Comparison of ENCODE assay signal across 8 mouse cellular contexts in genomic region chr3:58416726-58417437, GRCm38 (mm10). TPM values are rescaled to one million over a fixed set of nuclear protein-coding genes. Genes with fewer than 3 reads are reported as not detected.
A peak's percentile ranks its signal among the peaks of the same experiment; 100 is the strongest.
DNase-seq lines count a peak whose midpoint lies in the region; ATAC-seq and TF ChIP-seq lines count a peak whose summit lies in the region.

No protein-coding gene starts in this region.

- peak overlapping the region; percentile 100 for H3K27ac ChIP-seq in bone marrow, adult 2 months (ENCODE audit: control insufficient read depth, insufficient read depth, low read depth, low read length, poor library complexity)
- peak overlapping the region; percentile 99 to 100 for H3K27ac ChIP-seq in heart, embryonic 14.5 days (replicated peaks in 1 of 2; ENCODE audit: control insufficient read depth in 1 of 2, insufficient read depth in 1 of 2, low read depth in 2 of 2, low read length in 2 of 2)
- H3K27ac ChIP-seq in kidney, postnatal 0 days: peak overlapping the region; percentile 100
- peak overlapping the region; percentile 88 for H3K27ac ChIP-seq in liver, embryonic 14.5 days
- H3K27ac ChIP-seq in stomach, embryonic 15.5 days: peak overlapping the region; percentile 98

- H3K4me1 ChIP-seq in bone marrow, adult 2 months (ENCODE audit: control insufficient read depth, insufficient read depth, low read length): peaks cover 1% of the 10 kb centered on the region; the same call in 1 of the 2 replicates
- 0 out of 4 replicates have a peak, but pooled peaks cover 0 to 4% of the 10 kb centered on the region in 2 experiments for H3K4me1 ChIP-seq in heart, embryonic 14.5 days (ENCODE audit: control insufficient read depth in 2 of 2, insufficient read depth in 2 of 2, low read length in 2 of 2)
- H3K4me1 ChIP-seq in kidney, postnatal 0 days (replicated peaks; ENCODE audit: insufficient read depth, low read length): 0 out of 2 replicates have a peak, but pooled peaks cover 3% of the 10 kb centered on the region
- peaks cover 3 to 4% of the 10 kb centered on the region in 2 experiments; a peak in 3 of 4 replicates for H3K4me1 ChIP-seq in liver, embryonic 14.5 days (replicated peaks; ENCODE audit: control insufficient read depth in 2 of 2, insufficient read depth in 2 of 2, low read length in 1 of 2)
- H3K4me1 ChIP-seq in stomach, embryonic 15.5 days: no peaks in the 10 kb centered on the region

- no peak for TF ChIP-seq EP300 in liver, embryonic 14.5 days (IDR thresholded peaks at IDR 0.05; ENCODE audit: low read depth)

- peak overlapping the region; percentile 88 for H3K4me2 ChIP-seq in heart, embryonic 14.5 days (ENCODE audit: low read length)
- H3K4me2 ChIP-seq in kidney, postnatal 0 days (ENCODE audit: low read length): peak overlapping the region; percentile 88
- peak overlapping the region; percentile 83 for H3K4me2 ChIP-seq in liver, embryonic 14.5 days (ENCODE audit: low read depth)
- peak overlapping the region; percentile 91 for H3K4me2 ChIP-seq in stomach, embryonic 15.5 days

- H3K36me3 ChIP-seq in heart, embryonic 14.5 days (ENCODE audit: control insufficient read depth, insufficient read depth, low read length): peaks cover 12% of the 10 kb centered on the region
- H3K36me3 ChIP-seq in kidney, postnatal 0 days (ENCODE audit: insufficient read depth, low read length): no peaks in the 10 kb centered on the region
- H3K36me3 ChIP-seq in liver, embryonic 14.5 days (replicated peaks; ENCODE audit: control insufficient read depth, insufficient read depth, low read depth): no peaks in the 10 kb centered on the region
- H3K36me3 ChIP-seq in stomach, embryonic 15.5 days: no peaks in the 10 kb centered on the region

- TF ChIP-seq CTCF in bone marrow, adult 2 months (IDR thresholded peaks at IDR 0.05; ENCODE audit: control insufficient read depth, insufficient read depth, low read length): peak; percentile 9; the same call in 1 of the 2 replicates
- no peak for TF ChIP-seq CTCF in kidney, postnatal 0 days (IDR thresholded peaks at IDR 0.05; ENCODE audit: low read depth)
- no peak for TF ChIP-seq CTCF in liver, embryonic 14.5 days (IDR thresholded peaks at IDR 0.05; ENCODE audit: low read depth)

- WGBS in bone marrow, adult 2 months: under 1% methylated on average over 39 of the region's 39 CpGs
- WGBS in heart, embryonic 14.5 days: under 1% methylated on average over 39 of the region's 39 CpGs
- under 1% methylated on average over 39 of the region's 39 CpGs for WGBS in kidney, postnatal 0 days
- under 1% methylated on average over 39 of the region's 39 CpGs for WGBS in liver, embryonic 14.5 days (ENCODE audit: insufficient replicate concordance)
- under 1% methylated on average over 39 of the region's 39 CpGs for WGBS in stomach, embryonic 15.5 days

- peak; percentile 47 for DNase-seq in CD4-positive helper T cell, adult 2 months (ENCODE audit: low read depth, low spot score)
- peak; percentile 40 for DNase-seq in kidney, postnatal 0 days (ENCODE audit: low spot score)
- peak in 1 of 3 experiments; percentile 44 for DNase-seq in liver, embryonic 14.5 days (ENCODE audit: low read depth in 3 of 3, low spot score in 3 of 3)
- peak; percentile 79 for DNase-seq in neural tube, embryonic 10.5 days (ENCODE audit: extremely low spot score, low spot score)

- no peaks in the 10 kb centered on the region for H3K27me3 ChIP-seq in heart, embryonic 14.5 days (ENCODE audit: control insufficient read depth, insufficient read depth, low read length)
- no peaks in the 10 kb centered on the region for H3K27me3 ChIP-seq in kidney, postnatal 0 days (ENCODE audit: insufficient read depth, low read length)
- H3K27me3 ChIP-seq in liver, embryonic 14.5 days (ENCODE audit: control insufficient read depth, insufficient read depth, low read length): no peaks in the 10 kb centered on the region
- H3K27me3 ChIP-seq in stomach, embryonic 15.5 days (replicated peaks): no peaks in the 10 kb centered on the region

- peak overlapping the region; percentile 99 for H3K9ac ChIP-seq in heart, embryonic 14.5 days (ENCODE audit: low read length)
- H3K9ac ChIP-seq in kidney, postnatal 0 days (ENCODE audit: low read depth, low read length): peak overlapping the region; percentile 99
- peak overlapping the region; percentile 89 for H3K9ac ChIP-seq in liver, embryonic 14.5 days (replicated peaks)
- H3K9ac ChIP-seq in stomach, embryonic 15.5 days: peak overlapping the region; percentile 96

- H3K9me3 ChIP-seq in heart, embryonic 14.5 days (ENCODE audit: control insufficient read depth, low read length): no peaks in the 10 kb centered on the region
- no peaks in the 10 kb centered on the region for H3K9me3 ChIP-seq in kidney, postnatal 0 days (replicated peaks; ENCODE audit: low read length)
- H3K9me3 ChIP-seq in liver, embryonic 14.5 days (ENCODE audit: control insufficient read depth, low read length): no peaks in the 10 kb centered on the region
- no peaks in the 10 kb centered on the region for H3K9me3 ChIP-seq in stomach, embryonic 15.5 days

- H3K4me3 ChIP-seq in bone marrow, adult 2 months (replicated peaks; ENCODE audit: control insufficient read depth, low read depth, low read length): peak overlapping the region; percentile 93
- peak overlapping the region; percentile 58 to 76 for H3K4me3 ChIP-seq in heart, embryonic 14.5 days (ENCODE audit: control insufficient read depth in 1 of 2, insufficient read depth in 1 of 2, low read depth in 1 of 2, low read length in 2 of 2)
- peak overlapping the region; percentile 96 for H3K4me3 ChIP-seq in kidney, postnatal 0 days (replicated peaks; ENCODE audit: low read depth, low read length)
- peak overlapping the region; percentile 76 to 94 for H3K4me3 ChIP-seq in liver, embryonic 14.5 days (ENCODE audit: insufficient read depth in 1 of 2, low read depth in 2 of 2, low read length in 2 of 2)
- peak overlapping the region; percentile 86 for H3K4me3 ChIP-seq in stomach, embryonic 15.5 days (replicated peaks)

- ATAC-seq in erythroid progenitor cell, adult 5-6 weeks (replicated peaks; ENCODE audit: low FRiP score, poor library complexity, severe bottlenecking): peak; percentile 47
- peak; percentile 37 for ATAC-seq in heart, embryonic 14.5 days (ENCODE audit: insufficient number of reproducible peaks, insufficient read depth, low FRiP score, low read depth)
- ATAC-seq in kidney, postnatal 0 days (replicated peaks; ENCODE audit: low FRiP score, low read depth): peak; percentile 41
- ATAC-seq in liver, embryonic 14.5 days (ENCODE audit: insufficient read depth): peak; percentile 47
- peak; percentile 52 for ATAC-seq in stomach, embryonic 15.5 days (ENCODE audit: insufficient read depth, low FRiP score, low read depth)

- TF ChIP-seq POLR2A in bone marrow, adult 2 months (IDR thresholded peaks at IDR 0.05; ENCODE audit: borderline replicate concordance, control insufficient read depth, low read depth, low read length): no peak; the same call in 1 of the 2 replicates

RNA-seq across cellular contexts. Expression of gene Tsc22d2, which starts 2.4 kb away (rescaled TPM):
- 7.6 and 13.3 TPM in 2 replicates for polyA plus RNA-seq in bone marrow, adult 2 months (2011; ENCODE audit: insufficient read depth, insufficient read length, low replicate concordance, missing spikeins)
- 11.9 and 16.8 TPM in 2 replicates for total RNA-seq in erythroid progenitor cell, adult 5-6 weeks (2015; ENCODE audit: low replicate concordance)
- total RNA-seq in erythroid progenitor cell, adult 5-6 weeks (2017; ENCODE audit: low replicate concordance): 18.2 and 27.2 TPM in 2 replicates
- 20.9 and 25.3 TPM in 2 replicates for polyA plus RNA-seq in heart, embryonic 14.5 days (2014; fragmentation: Nextera tagmentation; extraction: Ambion mirVana)
- 14.5 and 17.1 TPM in 2 replicates for polyA plus RNA-seq in kidney, postnatal 0 days (2015; fragmentation: Nextera tagmentation; extraction: Ambion mirVana)
- 4.3 TPM in 2 replicates for polyA plus RNA-seq in liver, embryonic 14.5 days (2012; rRNA removed)
- 4.1 and 4.3 TPM in 2 replicates for polyA plus RNA-seq in liver, embryonic 14.5 days (2014; fragmentation: Nextera tagmentation; extraction: Ambion mirVana)
- polyA plus RNA-seq in stomach, embryonic 15.5 days (2015; fragmentation: Nextera tagmentation; extraction: Ambion mirVana): 10.5 and 11.0 TPM in 2 replicates
